Mouse (Mus musculus) C2C12 (cell line): ENCODE measurements around the gene G6pc3.

Source experiments
- CEBPB ChIP-seq: IDR thresholded peaks from one replicate; pipeline ENCODE4 v1.6.1; 2011; ENCODE audit warnings: low read depth, mild to moderate bottlenecking, control low read depth, moderate library complexity
- CTCF ChIP-seq: IDR thresholded peaks from one replicate; pipeline ENCODE4 v1.5.1; 2011; ENCODE audit not compliant: control insufficient read depth, insufficient read depth, insufficient read length
- FOSL1 ChIP-seq: IDR thresholded peaks from one replicate; pipeline ENCODE4 v1.8.0; 2011; ENCODE audit warnings: mild to moderate bottlenecking, low read length; ENCODE audit not compliant: poor library complexity, insufficient read depth, severe bottlenecking
- MAX ChIP-seq: IDR thresholded peaks from one replicate; pipeline ENCODE4 v1.6.1; 2011; ENCODE audit warnings: mild to moderate bottlenecking, control low read depth
- MYOD1 ChIP-seq: IDR thresholded peaks from one replicate; pipeline ENCODE4 v1.6.1; 2011; ENCODE audit warnings: low read depth; ENCODE audit not compliant: control insufficient read depth, insufficient read length
- MYOG ChIP-seq: IDR thresholded peaks from one replicate; pipeline ENCODE4 v1.6.1; 2011; ENCODE audit not compliant: control insufficient read depth, insufficient read length; ENCODE audit errors: extremely low read depth
- USF1 ChIP-seq: IDR thresholded peaks from one replicate; pipeline ENCODE4 v1.6.1; 2011; ENCODE audit warnings: low read depth, mild to moderate bottlenecking, control low read depth, moderate library complexity

DNA sequence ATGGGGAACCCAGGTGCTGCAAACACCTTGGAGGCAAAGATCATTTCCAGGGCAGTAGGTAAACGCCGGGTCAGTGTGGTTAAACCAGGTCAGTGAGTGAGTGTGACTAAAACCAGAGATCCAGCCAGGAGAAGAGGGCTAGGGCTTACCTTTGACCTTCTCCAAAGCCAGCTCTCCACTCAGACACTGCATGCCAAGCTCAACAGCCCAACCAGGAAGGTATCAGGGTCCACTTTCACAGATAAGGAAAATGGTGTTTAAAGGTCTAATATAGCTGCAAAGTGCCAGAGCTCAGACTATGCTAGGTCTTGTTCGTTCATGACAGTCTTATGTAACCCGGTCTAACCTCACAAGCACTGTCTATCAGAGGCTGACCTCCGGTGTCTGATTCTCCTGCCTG, 51.8 kb downstream of the G6pc3 start:
- TF ChIP-seq CTCF (no peak), USF1 (no peak), MYOG (no peak), MYOD1 (no peak), CEBPB (no peak), MAX (no peak), FOSL1 (no peak)
